In genomic region chr17:46681466-46682118, GRCm38 (mm10) we compare ENCODE assay signal across 8 mouse cellular contexts. TPM values are rescaled to one million over a fixed set of nuclear protein-coding genes. Genes with fewer than 3 reads are reported as not detected.
DNase-seq lines count a peak whose midpoint lies in the region; ATAC-seq and TF ChIP-seq lines count a peak whose summit lies in the region.

No protein-coding gene starts in this region.

- no peak for TF ChIP-seq CTCF in liver, adult 2 months (IDR thresholded peaks at IDR 0.05; ENCODE audit: low read depth, low read length)

- intact Hi-C loops in gastrocnemius, postnatal 36 days (cut with DNase I), result no loop called here

- H3K4me3 ChIP-seq in liver, adult 2 months (ENCODE audit: insufficient read depth, low read depth, low read length), result peak overlapping the region; percentile 70
- peak overlapping the region; percentile 89 for H3K4me3 ChIP-seq in embryonic facial prominence, embryonic 12.5 days
- peak overlapping the region; percentile 86 for H3K4me3 ChIP-seq in intestine, embryonic 14.5 days (ENCODE audit: low read depth, low read length)
- peak overlapping the region; percentile 69 for H3K4me3 ChIP-seq in neural tube, embryonic 13.5 days

- 33% methylated on average over 12 of the region's 12 CpGs for WGBS in liver, adult 2 months
- 22% methylated on average over 12 of the region's 12 CpGs for WGBS in embryonic facial prominence, embryonic 12.5 days
- 23% methylated on average over 12 of the region's 12 CpGs for WGBS in intestine, embryonic 14.5 days
- WGBS in neural tube, embryonic 13.5 days, result 26% methylated on average over 12 of the region's 12 CpGs

- no peak overlapping the region for H3K27ac ChIP-seq in liver, adult 2 months (replicated peaks; ENCODE audit: insufficient read depth, low read depth, low read length)
- peak overlapping the region; percentile 83 for H3K27ac ChIP-seq in embryonic facial prominence, embryonic 12.5 days
- 0 out of 2 replicates have a peak overlapping the region, but pooled peaks have one; percentile 18 for H3K27ac ChIP-seq in intestine, embryonic 14.5 days (ENCODE audit: low read depth)
- peak overlapping the region; percentile 82 for H3K27ac ChIP-seq in neural tube, embryonic 13.5 days (replicated peaks)

- H3K27me3 ChIP-seq in liver, adult 2 months (ENCODE audit: control insufficient read depth, insufficient read depth, low read length), result no peaks in the 10 kb centered on the region
- no peaks in the 10 kb centered on the region for H3K27me3 ChIP-seq in embryonic facial prominence, embryonic 12.5 days
- H3K27me3 ChIP-seq in intestine, embryonic 14.5 days (replicated peaks; ENCODE audit: control insufficient read depth, insufficient read depth, low read length), result no peaks in the 10 kb centered on the region
- no peaks in the 10 kb centered on the region for H3K27me3 ChIP-seq in neural tube, embryonic 13.5 days

- no peaks in the 10 kb centered on the region for H3K9me3 ChIP-seq in embryonic facial prominence, embryonic 12.5 days
- no peaks in the 10 kb centered on the region for H3K9me3 ChIP-seq in intestine, embryonic 14.5 days (ENCODE audit: control insufficient read depth, low read length)
- no peaks in the 10 kb centered on the region for H3K9me3 ChIP-seq in neural tube, embryonic 13.5 days

- peak overlapping the region; percentile 73 for H3K9ac ChIP-seq in liver, adult 2 months (ENCODE audit: low read depth, low read length)
- peak overlapping the region; percentile 77 for H3K9ac ChIP-seq in embryonic facial prominence, embryonic 12.5 days
- H3K9ac ChIP-seq in intestine, embryonic 14.5 days (ENCODE audit: low read length), result peak overlapping the region; percentile 47
- peak overlapping the region; percentile 78 for H3K9ac ChIP-seq in neural tube, embryonic 13.5 days

- DNase-seq in liver, adult 2 months (ENCODE audit: extremely low read depth, low read depth, low spot score), result no peak
- DNase-seq in liver, result no peak
- DNase-seq in intestine, embryonic 14.5 days (ENCODE audit: low spot score), result no peak
- DNase-seq in thymus, postnatal 0 days (ENCODE audit: low spot score), result no peak
- DNase-seq in gastrocnemius, postnatal 36 days, result no peak
- no peak for DNase-seq in left cerebral cortex, adult 9 months (ENCODE audit: low spot score in 2 of 2)

- H3K79me2 ChIP-seq in liver, adult 2 months (ENCODE audit: control insufficient read depth, insufficient read depth, low read length), result peaks cover 7% of the 10 kb centered on the region; the same call in 1 of the 2 replicates

- ATAC-seq in embryonic facial prominence, embryonic 12.5 days (ENCODE audit: insufficient number of reproducible peaks, insufficient read depth, low FRiP score, low TSS enrichment), result no peak
- ATAC-seq in intestine, embryonic 14.5 days (replicated peaks; ENCODE audit: low FRiP score, low TSS enrichment, low read depth), result no peak
- ATAC-seq in neural tube, embryonic 13.5 days (ENCODE audit: low read depth), result peak; percentile 1; the same call in 1 of the 2 replicates

- H3K4me1 ChIP-seq in liver, adult 2 months (ENCODE audit: control insufficient read depth, insufficient read depth, low read length), result peaks cover 11% of the 10 kb centered on the region
- peaks cover 24% of the 10 kb centered on the region for H3K4me1 ChIP-seq in embryonic facial prominence, embryonic 12.5 days
- H3K4me1 ChIP-seq in intestine, embryonic 14.5 days (replicated peaks; ENCODE audit: control insufficient read depth, insufficient read depth, low read length), result peaks cover 21% of the 10 kb centered on the region
- H3K4me1 ChIP-seq in neural tube, embryonic 13.5 days (replicated peaks), result peaks cover 29% of the 10 kb centered on the region

- peak overlapping the region; percentile 92 for H3K4me2 ChIP-seq in embryonic facial prominence, embryonic 12.5 days (replicated peaks)
- H3K4me2 ChIP-seq in intestine, embryonic 14.5 days (ENCODE audit: low read length), result peak overlapping the region; percentile 83
- H3K4me2 ChIP-seq in neural tube, embryonic 13.5 days, result peak overlapping the region; percentile 94

- H3K36me3 ChIP-seq in liver, adult 2 months (ENCODE audit: control insufficient read depth, insufficient read depth, low read length), result peaks cover 3% of the 10 kb centered on the region
- peaks cover 56% of the 10 kb centered on the region for H3K36me3 ChIP-seq in embryonic facial prominence, embryonic 12.5 days
- H3K36me3 ChIP-seq in intestine, embryonic 14.5 days (ENCODE audit: control insufficient read depth, insufficient read depth, low read length), result peaks cover 50% of the 10 kb centered on the region
- peaks cover 59% of the 10 kb centered on the region for H3K36me3 ChIP-seq in neural tube, embryonic 13.5 days

- no peak for TF ChIP-seq POLR2A in liver, adult 2 months (IDR thresholded peaks at IDR 0.05; ENCODE audit: extremely low read depth, insufficient read depth, low read length)

RNA-seq across cellular contexts. Expression of gene Klhdc3, which starts 0.9 kb away (rescaled TPM):
- 23.9 and 44.0 TPM in 2 replicates for total RNA-seq in liver, adult 2 months (2014; rRNA removed)
- polyA plus RNA-seq in liver, adult 2 months (2012; rRNA removed), result 68.8 and 74.6 TPM in 2 replicates
- polyA plus RNA-seq in embryonic facial prominence, embryonic 12.5 days (2016; fragmentation: Nextera tagmentation; extraction: Ambion mirVana), result 134 and 137 TPM in 2 replicates
- 109 and 110 TPM in 2 replicates for polyA plus RNA-seq in intestine, embryonic 14.5 days (2014; fragmentation: Nextera tagmentation; extraction: Ambion mirVana)
- polyA plus RNA-seq in neural tube, embryonic 13.5 days (2015; fragmentation: Nextera tagmentation; extraction: Ambion mirVana), result 154 and 155 TPM in 2 replicates
- 77.8 and 78.6 TPM in 2 replicates for polyA plus RNA-seq in thymus, postnatal 0 days (2015; fragmentation: Nextera tagmentation; extraction: Ambion mirVana)
- 100 to 1,000 TPM; 110 to 123 TPM for total RNA-seq in gastrocnemius, postnatal 36 days (2021)

RNA-seq across cellular contexts. Expression of gene Mea1, which starts 3.0 kb away (rescaled TPM):
- 52.4 and 60.4 TPM in 2 replicates for total RNA-seq in liver, adult 2 months (2014; rRNA removed)
- 55.2 and 65.9 TPM in 2 replicates for polyA plus RNA-seq in liver, adult 2 months (2012; rRNA removed)
- polyA plus RNA-seq in embryonic facial prominence, embryonic 12.5 days (2016; fragmentation: Nextera tagmentation; extraction: Ambion mirVana), result 170 and 174 TPM in 2 replicates
- polyA plus RNA-seq in intestine, embryonic 14.5 days (2014; fragmentation: Nextera tagmentation; extraction: Ambion mirVana), result 156 and 161 TPM in 2 replicates
- polyA plus RNA-seq in neural tube, embryonic 13.5 days (2015; fragmentation: Nextera tagmentation; extraction: Ambion mirVana), result 233 and 260 TPM in 2 replicates
- 106 and 109 TPM in 2 replicates for polyA plus RNA-seq in thymus, postnatal 0 days (2015; fragmentation: Nextera tagmentation; extraction: Ambion mirVana)
- total RNA-seq in gastrocnemius, postnatal 36 days (2021), result 10 to 100 TPM; 29.8 to 39.0 TPM

RNA-seq across cellular contexts. Expression of gene Rrp36, which starts 7.4 kb away (rescaled TPM):
- total RNA-seq in liver, adult 2 months (2014; rRNA removed), result 20.3 TPM in 2 replicates
- polyA plus RNA-seq in liver, adult 2 months (2012; rRNA removed), result 31.6 and 33.5 TPM in 2 replicates
- 62.6 and 67.6 TPM in 2 replicates for polyA plus RNA-seq in embryonic facial prominence, embryonic 12.5 days (2016; fragmentation: Nextera tagmentation; extraction: Ambion mirVana)
- polyA plus RNA-seq in intestine, embryonic 14.5 days (2014; fragmentation: Nextera tagmentation; extraction: Ambion mirVana), result 49.1 and 57.7 TPM in 2 replicates
- polyA plus RNA-seq in neural tube, embryonic 13.5 days (2015; fragmentation: Nextera tagmentation; extraction: Ambion mirVana), result 47.7 and 53.5 TPM in 2 replicates
- 53.2 and 68.6 TPM in 2 replicates for polyA plus RNA-seq in thymus, postnatal 0 days (2015; fragmentation: Nextera tagmentation; extraction: Ambion mirVana)
- 1 to 10 TPM; 7.5 to 9.9 TPM for total RNA-seq in gastrocnemius, postnatal 36 days (2021)

RNA-seq across cellular contexts. Expression of gene Ppp2r5d, which starts 23.3 kb away (rescaled TPM):
- 13.6 and 14.8 TPM in 2 replicates for total RNA-seq in liver, adult 2 months (2014; rRNA removed)
- 22.8 and 24.0 TPM in 2 replicates for polyA plus RNA-seq in liver, adult 2 months (2012; rRNA removed)
- 110 and 111 TPM in 2 replicates for polyA plus RNA-seq in embryonic facial prominence, embryonic 12.5 days (2016; fragmentation: Nextera tagmentation; extraction: Ambion mirVana)
- polyA plus RNA-seq in intestine, embryonic 14.5 days (2014; fragmentation: Nextera tagmentation; extraction: Ambion mirVana), result 85.6 and 88.5 TPM in 2 replicates
- 78.7 and 81.6 TPM in 2 replicates for polyA plus RNA-seq in neural tube, embryonic 13.5 days (2015; fragmentation: Nextera tagmentation; extraction: Ambion mirVana)
- polyA plus RNA-seq in thymus, postnatal 0 days (2015; fragmentation: Nextera tagmentation; extraction: Ambion mirVana), result 54.0 and 56.6 TPM in 2 replicates
- 10 to 100 TPM; 23.4 to 26.7 TPM for total RNA-seq in gastrocnemius, postnatal 36 days (2021)

RNA-seq across cellular contexts. Expression of gene Pex6, which starts 29.7 kb away (rescaled TPM):
- 39.5 and 46.4 TPM in 2 replicates for total RNA-seq in liver, adult 2 months (2014; rRNA removed)
- 94.8 and 104 TPM in 2 replicates for polyA plus RNA-seq in liver, adult 2 months (2012; rRNA removed)
- polyA plus RNA-seq in embryonic facial prominence, embryonic 12.5 days (2016; fragmentation: Nextera tagmentation; extraction: Ambion mirVana), result 43.0 and 45.1 TPM in 2 replicates
- polyA plus RNA-seq in intestine, embryonic 14.5 days (2014; fragmentation: Nextera tagmentation; extraction: Ambion mirVana), result 18.3 and 20.8 TPM in 2 replicates
- 23.2 and 24.8 TPM in 2 replicates for polyA plus RNA-seq in neural tube, embryonic 13.5 days (2015; fragmentation: Nextera tagmentation; extraction: Ambion mirVana)
- polyA plus RNA-seq in thymus, postnatal 0 days (2015; fragmentation: Nextera tagmentation; extraction: Ambion mirVana), result 22.8 and 23.3 TPM in 2 replicates
- total RNA-seq in gastrocnemius, postnatal 36 days (2021), result 10 to 100 TPM; 12.7 to 15.2 TPM
